Mouse (Mus musculus) urinary bladder, postnatal 14 days (tissue): ENCODE measurements around the gene Tmem63c.
A peak's percentile ranks its signal among the peaks of the same experiment; 100 is the strongest.

Experiments
- DNase-seq: peaks from one replicate; pipeline ENCODE4 v3.0.0; 2021; ENCODE audit warnings: low spot score

The Tmem63c gene

GRCm38 (mm10) chr12:87054873-87055272 lies 33.7 kb downstream of the Tmem63c start:
- no peak for DNase-seq

- DNase-seq, result no peak
Observed at GRCm38 (mm10) chr12:87057066-87057465, 35.9 kb downstream of the Tmem63c start.

GRCm38 (mm10) chr12:87065446-87065845 lies 44.3 kb downstream of the Tmem63c start:
- DNase-seq, result no peak

- no peak for DNase-seq
Observed at GRCm38 (mm10) chr12:87066429-87066828, 45.3 kb downstream of the Tmem63c start.

- no peak for DNase-seq
Observed at GRCm38 (mm10) chr12:87070520-87070919, 49.4 kb downstream of the Tmem63c start.

GRCm38 (mm10) chr12:87076610-87077009 lies 55.5 kb downstream of the Tmem63c start:
- DNase-seq, result no peak

GRCm38 (mm10) chr12:87082797-87083196 lies 61.7 kb downstream of the Tmem63c start:
- no peak for DNase-seq

- DNase-seq, result no peak
Observed at GRCm38 (mm10) chr12:87087236-87087635, 66.1 kb downstream of the Tmem63c start.

GRCm38 (mm10) chr12:87088331-87088730 lies 67.2 kb downstream of the Tmem63c start:
- no peak for DNase-seq

- no peak for DNase-seq
Observed at GRCm38 (mm10) chr12:87089255-87089654, 68.1 kb downstream of the Tmem63c start.

- no peak for DNase-seq
Observed at GRCm38 (mm10) chr12:87089701-87090100, 68.6 kb downstream of the Tmem63c start.

- DNase-seq, result no peak
Observed at GRCm38 (mm10) chr12:87091916-87092315, 70.8 kb downstream of the Tmem63c start.

- DNase-seq, result peak; percentile 47
Observed at GRCm38 (mm10) chr12:87093249-87093648, 72.1 kb downstream of the Tmem63c start.

GRCm38 (mm10) chr12:87093671-87094070 lies 72.5 kb downstream of the Tmem63c start:
- no peak for DNase-seq

GRCm38 (mm10) chr12:87100331-87100730 lies 79.2 kb downstream of the Tmem63c start:
- DNase-seq, result no peak

GRCm38 (mm10) chr12:87102165-87102631 lies 81.1 kb downstream of the Tmem63c start, which contains the start of gene Ngb:
Gene Ngb (minus strand): TSS chr12:87102539.
- no peak for DNase-seq

- DNase-seq, result no peak
Observed at GRCm38 (mm10) chr12:87103471-87103870, 82.3 kb downstream of the Tmem63c start.

GRCm38 (mm10) chr12:87104796-87105195 lies 83.7 kb downstream of the Tmem63c start:
- no peak for DNase-seq

GRCm38 (mm10) chr12:87107357-87107977 lies 86.3 kb downstream of the Tmem63c start:
- no peak for DNase-seq

- DNase-seq, result no peak
Observed at GRCm38 (mm10) chr12:87121918-87122589, 100.9 kb downstream of the Tmem63c start.

GRCm38 (mm10) chr12:87127256-87127655 lies 106.1 kb downstream of the Tmem63c start:
- no peak for DNase-seq

- no peak for DNase-seq
Observed at GRCm38 (mm10) chr12:87130224-87130623, 109.1 kb downstream of the Tmem63c start.

- no peak for DNase-seq
Observed at GRCm38 (mm10) chr12:87131181-87131580, 110.0 kb downstream of the Tmem63c start.

- peak; percentile 16 for DNase-seq
Observed at GRCm38 (mm10) chr12:87131619-87132018, 110.5 kb downstream of the Tmem63c start.
